Mouse (Mus musculus) stomach, postnatal 0 days (tissue): ENCODE data around the gene Sptan1. TPM values are rescaled to one million over a fixed set of nuclear protein-coding genes. Genes with fewer than 3 reads are reported as not detected.

Experiments
- ATAC-seq: fragments of 200-750 bp; cut with Nextera tagmentation; 2 replicates; pipeline ENCODE4 v1.8.0; 2017; ENCODE audit not compliant: low FRiP score, low TSS enrichment
- DNase-seq: peaks from one replicate; pipeline ENCODE4 v3.0.0-alpha.2; 2016; ENCODE audit warnings: low spot score
- H3K27ac ChIP-seq: fragments of 300-500 bp; sonication (generic); replicated peaks from 2 replicates; pipeline ENCODE4 v1.5.1; 2014; ENCODE audit warnings: mild to moderate bottlenecking, control low read depth
- H3K27me3 ChIP-seq: fragments of 300-500 bp; sonication (generic); 2 replicates; pipeline ENCODE4 v1.6.1; 2014; ENCODE audit warnings: low read length; ENCODE audit not compliant: control insufficient read depth, insufficient read depth
- H3K36me3 ChIP-seq: fragments of 300-500 bp; sonication (generic); 2 replicates; pipeline ENCODE4 v1.6.1; 2014; ENCODE audit warnings: low read length, mixed read lengths; ENCODE audit not compliant: control insufficient read depth, insufficient read depth
- H3K4me1 ChIP-seq: fragments of 300-500 bp; sonication (generic); replicated peaks from 2 replicates; pipeline ENCODE4 v1.6.1; 2014; ENCODE audit warnings: antibody characterized with exemption; ENCODE audit not compliant: control insufficient read depth, insufficient read depth
- H3K4me2 ChIP-seq: fragments of 300-500 bp; sonication (generic); replicated peaks from 2 replicates; pipeline ENCODE4 v1.6.1; 2014; ENCODE audit warnings: low read depth, mild to moderate bottlenecking, control low read depth, moderate library complexity
- H3K4me3 ChIP-seq: fragments of 300-500 bp; sonication (generic); 2 replicates; pipeline ENCODE4 v1.5.1; 2014; ENCODE audit warnings: low read depth, low read length, control low read depth
- H3K9ac ChIP-seq: fragments of 300-500 bp; sonication (generic); 2 replicates; pipeline ENCODE4 v1.6.1; 2014; ENCODE audit warnings: mild to moderate bottlenecking, low read length, control low read depth, mixed read lengths
- H3K9me3 ChIP-seq: fragments of 300-500 bp; sonication (generic); 2 replicates; pipeline ENCODE4 v1.6.1; 2016; ENCODE audit warnings: low read length; ENCODE audit not compliant: control insufficient read depth
- CTCF ChIP-seq: IDR thresholded peaks from 2 replicates; pipeline ENCODE4 v1.5.1; 2016; ENCODE audit warnings: antibody characterized with exemption, low read depth, mild to moderate bottlenecking, moderate library complexity
- EP300 ChIP-seq: optimal IDR thresholded peaks from 2 replicates; pipeline ENCODE3; 2016; ENCODE audit warnings: antibody characterized with exemption
- WGBS: fragments of 180-500 bp; shearing (Covaris S2); extraction: QIAGEN DNeasy Blood & Tissue Kit; methylation state at CpG from one replicate; pipeline ENCODE4 v1.1.7; 2014; 5-methylcytosine and 5-hydroxymethylcytosine counted together
- polyA plus RNA-seq: library from polyadenylated mRNA; unstranded; fragments of >200 nt; fragmentation: Nextera tagmentation; extraction: Ambion mirVana; gene quantifications from 2 replicates; pipeline ENCODE4 v1.2.1, GENCODE M21; 2015

The Sptan1 gene
- polyA plus RNA-seq, 1 experiment from 2014 or later, result 44.2 TPM

DNA sequence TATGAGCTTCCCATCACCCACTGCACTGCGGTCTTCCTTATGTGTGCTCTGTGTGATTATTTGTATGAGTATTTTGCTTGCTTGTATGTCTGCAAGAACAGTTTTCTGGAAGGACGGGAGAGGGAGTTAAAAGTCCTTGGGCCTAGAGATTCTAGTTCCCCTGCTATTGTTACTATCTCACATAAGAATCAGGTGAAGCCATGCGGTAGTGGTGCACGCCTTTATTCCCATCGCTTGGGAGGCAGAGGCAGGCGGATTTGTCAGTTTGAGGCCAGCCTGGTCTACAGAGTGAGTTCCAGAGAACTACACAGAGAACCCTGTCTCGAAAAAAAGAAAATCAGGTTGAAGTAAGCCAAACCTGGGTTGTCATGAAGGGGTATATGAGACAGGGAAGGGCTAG is 107.5 kb downstream of the Sptan1 start:
- no peak overlapping the region for H3K27ac ChIP-seq
- no peaks in the 10 kb centered on the region for H3K27me3 ChIP-seq
- WGBS, result 72% methylated on average over 7 of the region's 7 CpGs
- H3K4me1 ChIP-seq, result no peaks in the 10 kb centered on the region
- no peak for TF ChIP-seq EP300
- no peak for TF ChIP-seq CTCF
- DNase-seq, result no peak
- no peak overlapping the region for H3K4me3 ChIP-seq
- H3K9me3 ChIP-seq, result no peaks in the 10 kb centered on the region
- no peak overlapping the region for H3K4me2 ChIP-seq
- no peak for ATAC-seq
- H3K36me3 ChIP-seq, result peaks cover 3% of the 10 kb centered on the region; the same call in 1 of the 2 replicates
- no peak overlapping the region for H3K9ac ChIP-seq

DNA sequence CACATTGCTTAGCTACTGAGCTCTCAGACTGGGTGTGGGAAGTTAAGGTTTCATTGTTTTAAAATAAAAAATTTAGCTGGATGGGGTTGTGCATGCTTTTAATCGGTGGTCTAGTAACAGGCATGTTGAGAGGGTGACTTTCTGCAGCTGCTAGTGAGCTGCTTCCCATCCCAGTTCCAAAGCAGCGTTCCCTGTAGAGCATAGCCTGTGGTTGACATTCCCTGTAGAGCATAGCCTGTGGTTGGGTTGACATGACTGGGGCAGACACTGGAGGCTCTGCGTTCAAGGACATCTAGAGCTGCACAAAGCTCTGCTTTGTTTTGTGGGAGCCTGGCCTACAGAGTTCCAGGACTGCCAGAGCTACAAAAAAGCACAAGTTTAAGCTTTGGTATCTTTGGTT is 107.9 kb downstream of the Sptan1 start:
- TF ChIP-seq EP300 (no peak), CTCF (no peak)
- no peak for ATAC-seq
- Histone ChIP-seq H3K4me3 (no peak overlapping the region), H3K27ac (no peak overlapping the region), H3K36me3 (peaks cover 3% of the 10 kb centered on the region; the same call in 1 of the 2 replicates), H3K27me3 (no peaks in the 10 kb centered on the region), H3K9ac (no peak overlapping the region), H3K4me1 (peaks cover 1% of the 10 kb centered on the region; the same call in 1 of the 2 replicates), H3K4me2 (no peak overlapping the region), H3K9me3 (no peaks in the 10 kb centered on the region)
- no peak for DNase-seq
- WGBS, result 79% methylated on average over 3 of the region's 3 CpGs

DNA sequence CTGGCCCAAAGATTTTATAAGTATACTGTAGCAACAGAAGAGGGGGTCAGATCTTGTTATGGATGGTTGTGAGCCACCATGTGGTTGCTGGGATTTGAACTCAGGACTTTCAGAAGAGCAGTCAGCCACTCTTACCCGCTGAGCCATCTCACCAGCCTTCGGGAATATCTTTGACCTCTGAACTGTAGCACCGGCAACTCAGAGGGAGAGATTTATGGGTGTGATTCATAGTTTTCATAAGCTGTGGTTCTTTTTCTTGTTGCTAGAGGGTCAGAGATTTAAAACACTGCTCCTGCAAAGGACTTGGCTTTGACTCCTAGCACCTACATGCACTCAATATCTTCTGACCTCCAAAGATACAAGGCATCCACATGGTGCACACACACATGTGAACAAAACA is 110.3 kb downstream of the Sptan1 start:
- Histone ChIP-seq H3K4me3 (no peak overlapping the region), H3K4me2 (no peak overlapping the region), H3K27ac (no peak overlapping the region), H3K36me3 (peaks cover 3% of the 10 kb centered on the region; the same call in 1 of the 2 replicates), H3K9me3 (no peaks in the 10 kb centered on the region), H3K9ac (no peak overlapping the region), H3K4me1 (peaks cover 4% of the 10 kb centered on the region; the same call in 1 of the 2 replicates), H3K27me3 (no peaks in the 10 kb centered on the region)
- ATAC-seq (no peak), DNase-seq (no peak)
- TF ChIP-seq CTCF (no peak), EP300 (no peak)
- 48% methylated on average over 3 of the region's 3 CpGs for WGBS

DNA sequence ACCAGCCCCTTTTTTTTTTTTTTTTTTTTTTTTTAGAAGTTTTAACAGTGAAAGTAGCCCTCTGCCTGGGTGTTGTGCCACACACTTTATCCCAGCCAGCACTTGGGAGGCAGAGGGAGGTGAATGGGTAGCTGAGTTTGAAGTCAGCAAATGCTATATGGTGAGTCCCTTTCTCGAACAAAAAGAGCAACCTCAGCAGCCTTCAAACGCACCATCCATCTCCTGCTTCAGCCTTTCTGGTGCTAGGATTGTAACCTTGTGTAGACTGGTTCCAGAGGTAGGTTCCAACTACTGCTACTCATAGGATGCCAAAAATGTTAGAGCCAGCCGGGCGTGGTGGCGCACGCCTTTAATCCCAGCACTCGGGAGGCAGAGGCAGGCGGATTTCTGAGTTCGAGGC is 111.1 kb downstream of the Sptan1 start:
- H3K4me1 ChIP-seq, result peaks cover 4% of the 10 kb centered on the region; the same call in 1 of the 2 replicates
- no peak overlapping the region for H3K27ac ChIP-seq
- no peak overlapping the region for H3K4me2 ChIP-seq
- H3K9me3 ChIP-seq, result no peaks in the 10 kb centered on the region
- H3K27me3 ChIP-seq, result no peaks in the 10 kb centered on the region
- ATAC-seq (no peak), DNase-seq (no peak)
- no peak for TF ChIP-seq CTCF
- TF ChIP-seq EP300, result no peak
- 82% methylated on average over 7 of the region's 9 CpGs for WGBS
- H3K9ac ChIP-seq, result no peak overlapping the region
- peaks cover 3% of the 10 kb centered on the region; the same call in 1 of the 2 replicates for H3K36me3 ChIP-seq
- no peak overlapping the region for H3K4me3 ChIP-seq

DNA sequence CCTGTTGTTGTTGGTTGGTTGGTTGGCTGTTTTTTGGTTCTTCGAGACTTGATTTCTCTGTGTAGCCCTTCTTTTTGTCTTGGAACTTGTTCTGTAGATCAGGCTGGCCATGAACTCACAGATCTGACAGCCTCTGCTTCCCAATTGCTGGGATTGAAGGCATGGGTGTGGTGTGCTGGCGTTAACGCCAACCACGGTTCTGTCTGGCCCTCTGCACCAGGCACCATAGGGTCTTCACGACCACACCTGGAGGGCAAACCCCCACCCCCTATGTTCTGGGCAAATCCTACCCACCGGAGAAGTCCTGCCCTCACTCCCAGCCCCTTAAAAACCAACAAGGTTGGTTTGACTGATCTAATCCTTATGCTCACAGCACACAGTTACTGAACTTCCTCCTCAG is 111.6 kb downstream of the Sptan1 start:
- ATAC-seq (peak; percentile 35), DNase-seq (no peak)
- Histone ChIP-seq H3K9ac (0 out of 2 replicates have a peak overlapping the region, but pooled peaks have one; percentile 18), H3K4me2 (0 out of 2 replicates have a peak overlapping the region, but pooled peaks have one; percentile 98), H3K27ac (no peak overlapping the region; the same call in 1 of the 2 replicates), H3K36me3 (peaks cover 3% of the 10 kb centered on the region; the same call in 1 of the 2 replicates), H3K4me1 (peaks cover 4% of the 10 kb centered on the region; the same call in 1 of the 2 replicates), H3K27me3 (no peaks in the 10 kb centered on the region), H3K9me3 (no peaks in the 10 kb centered on the region), H3K4me3 (peak overlapping the region; percentile 62; the same call in 1 of the 2 replicates)
- WGBS, result 51% methylated on average over 6 of the region's 6 CpGs
- TF ChIP-seq CTCF (no peak), EP300 (no peak)

DNA sequence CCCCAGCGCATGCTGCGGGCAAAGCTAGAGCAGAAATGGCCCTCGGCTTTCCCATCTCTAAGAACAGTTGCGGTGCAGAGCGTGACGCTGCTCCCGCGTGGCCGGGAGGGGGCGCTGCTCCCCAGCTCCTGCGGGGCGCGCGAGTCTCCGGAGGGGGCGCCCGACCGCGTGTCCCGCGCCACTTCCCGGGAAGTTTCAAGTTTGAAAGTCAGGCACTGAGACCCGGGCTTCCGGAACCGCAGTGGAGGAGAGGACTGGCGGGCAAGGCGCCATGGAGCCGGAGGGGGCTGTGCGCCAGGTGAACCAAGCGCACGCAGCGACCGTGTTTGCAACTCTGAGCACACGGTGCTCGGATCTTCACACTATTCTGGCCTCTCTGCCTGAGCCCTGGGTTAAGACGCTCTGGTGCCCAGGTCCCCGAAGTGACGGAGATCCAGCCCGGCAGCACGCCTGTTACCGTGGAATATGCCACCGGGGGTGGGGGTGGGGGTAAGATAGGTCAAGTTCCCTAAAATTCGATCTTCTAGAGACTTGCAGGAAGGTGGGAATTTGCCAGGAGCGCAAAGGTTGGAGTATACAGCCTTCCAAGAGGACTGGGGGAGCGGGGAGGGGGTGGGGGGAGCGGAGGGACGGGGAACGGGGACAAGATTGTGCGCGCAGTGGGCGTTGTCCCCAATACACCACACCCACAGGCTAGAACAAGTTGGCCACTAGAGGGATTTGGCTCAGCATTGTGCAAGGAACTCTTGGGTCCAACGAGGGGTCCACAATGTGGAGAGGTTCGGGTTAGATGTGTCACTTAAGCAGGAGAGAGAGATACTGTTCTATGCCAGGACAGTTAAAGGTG is 112.4 kb downstream of the Sptan1 start, which contains the start of gene Pkn3:
TSS of gene Pkn3 (plus strand) at position 183 of the 847 bp plus-strand sequence.
- H3K4me2 ChIP-seq, result peak within 1 kb of the TSS; percentile 98
- H3K27me3 ChIP-seq, result no peaks in the 10 kb centered on the region
- peak; percentile 100 for TF ChIP-seq CTCF
- no peak for TF ChIP-seq EP300
- H3K9me3 ChIP-seq, result no peaks in the 10 kb centered on the region
- peak within 1 kb of the TSS; percentile 62 for H3K4me3 ChIP-seq
- DNase-seq (peak; percentile 92), ATAC-seq (peak; percentile 86)
- peaks cover 3% of the 10 kb centered on the region; the same call in 1 of the 2 replicates for H3K36me3 ChIP-seq
- peak within 1 kb of the TSS; percentile 58 for H3K9ac ChIP-seq
- H3K27ac ChIP-seq, result peak within 1 kb of the TSS; percentile 78
- H3K4me1 ChIP-seq, result peaks cover 4% of the 10 kb centered on the region; the same call in 1 of the 2 replicates
- under 1% methylated on average over 52 of the region's 53 CpGs for WGBS
